Mouse (Mus musculus) G1E (cell line): Measurements from ENCODE around the gene Fibcd1. TPM values are rescaled to one million over a fixed set of nuclear protein-coding genes. Genes with fewer than 3 reads are reported as not detected.

ENCODE experiments used
- ATAC-seq: 2 replicates; pipeline ENCODE4 v1.8.0; 2016; ENCODE audit warnings: mild to moderate bottlenecking; ENCODE audit not compliant: insufficient number of reproducible peaks, poor library complexity, low FRiP score, severe bottlenecking; ENCODE audit errors: extremely low read depth
- DNase-seq: peaks from one replicate; pipeline ENCODE4 v3.0.0; 2012; ENCODE audit warnings: low spot score
- H3K27me3 ChIP-seq: 2 replicates; pipeline ENCODE4 v1.6.1; 2012; ENCODE audit warnings: mild to moderate bottlenecking, low read length, inconsistent platforms; ENCODE audit not compliant: insufficient read depth
- H3K36me3 ChIP-seq: replicated peaks from 2 replicates; pipeline ENCODE3; 2012; ENCODE audit warnings: mild to moderate bottlenecking, inconsistent platforms
- H3K4me1 ChIP-seq: 2 replicates; pipeline ENCODE4 v1.6.1; 2012; ENCODE audit warnings: low read depth, low read length, inconsistent platforms, mixed read lengths; ENCODE audit not compliant: insufficient read depth
- H3K4me3 ChIP-seq: 2 replicates; pipeline ENCODE4 v1.5.1; 2012; ENCODE audit warnings: low read depth, mild to moderate bottlenecking, inconsistent platforms, low read length, moderate library complexity, mixed read lengths
- H3K9me3 ChIP-seq: replicated peaks from 2 replicates; pipeline ENCODE4 v1.6.1; 2012; ENCODE audit warnings: inconsistent platforms
- CTCF ChIP-seq: IDR thresholded peaks from 2 replicates; pipeline ENCODE4 v1.5.1; 2012; ENCODE audit warnings: low read depth, low read length, inconsistent platforms, mixed read lengths
- GATA1 ChIP-seq: IDR thresholded peaks from 2 replicates; pipeline ENCODE4 v1.6.1; 2012; ENCODE audit warnings: borderline replicate concordance, low read length, inconsistent platforms, mixed read lengths
- GATA2 ChIP-seq: IDR thresholded peaks from 2 replicates; pipeline ENCODE4 v1.6.1; 2012; ENCODE audit warnings: low read depth, low read length, inconsistent platforms, borderline replicate concordance
- POLR2AphosphoS5 ChIP-seq: IDR thresholded peaks from 2 replicates; pipeline ENCODE4 v1.6.1; 2012; ENCODE audit warnings: low read depth, low read length, inconsistent platforms; ENCODE audit not compliant: insufficient replicate concordance
- TAL1 ChIP-seq: conservative IDR thresholded peaks from 2 replicates; pipeline ENCODE4 v1.6.1; 2012; ENCODE audit warnings: low read depth, low read length, inconsistent platforms, mixed read lengths
- polyA plus RNA-seq: library from polyadenylated mRNA; stranded (reverse); fragments of >175 nt; gene quantifications from 2 replicates; pipeline ENCODE4 v1.2.3, GENCODE M21; 2012
- total RNA-seq, 2 experiments: library from RNA; stranded (forward) in 1 of 2; stranded (reverse) in 1 of 2; fragments of 200-1000 nt in 1 of 2; fragments of >200 nt in 1 of 2; fragmentation: Nextera tagmentation in 1 of 2; gene quantifications; 2 replicates each; pipeline ENCODE4 v1.2.3; 2014 to 2017

Fibcd1 gene
- total and polyA plus RNA-seq, 3 experiments: 0.11 TPM; not detected in 2

GRCm38 (mm10) chr2:31884806-31885205, 39.0 kb upstream of the Fibcd1 start:
- ATAC-seq (no peak), DNase-seq (no peak)
- peaks cover 2% of the 10 kb centered on the region; the same call in 1 of the 2 replicates for H3K4me1 ChIP-seq
- TF ChIP-seq TAL1: no peak
- TF ChIP-seq GATA1: no peak
- no peak for TF ChIP-seq GATA2
- TF ChIP-seq CTCF: no peak
- TF ChIP-seq POLR2AphosphoS5: no peak
- H3K9me3 ChIP-seq: no peaks in the 10 kb centered on the region
- no peaks in the 10 kb centered on the region for H3K36me3 ChIP-seq
- no peak overlapping the region for H3K4me3 ChIP-seq
- peaks cover 70% of the 10 kb centered on the region for H3K27me3 ChIP-seq

- Histone ChIP-seq H3K27me3 (peaks cover 74% of the 10 kb centered on the region), H3K4me1 (peaks cover 2% of the 10 kb centered on the region; the same call in 1 of the 2 replicates), H3K36me3 (no peaks in the 10 kb centered on the region), H3K9me3 (no peaks in the 10 kb centered on the region), H3K4me3 (no peak overlapping the region)
- TF ChIP-seq GATA1 (no peak), GATA2 (no peak), TAL1 (no peak), POLR2AphosphoS5 (no peak), CTCF (no peak)
- DNase-seq (no peak), ATAC-seq (no peak)
Measured at GRCm38 (mm10) chr2:31883061-31883460, 37.3 kb upstream of the Fibcd1 start.

- Histone ChIP-seq H3K9me3 (no peaks in the 10 kb centered on the region), H3K4me1 (no peaks in the 10 kb centered on the region), H3K36me3 (no peaks in the 10 kb centered on the region), H3K27me3 (peaks cover 66% of the 10 kb centered on the region), H3K4me3 (no peak overlapping the region)
- no peak for DNase-seq
- TF ChIP-seq CTCF (no peak), GATA1 (no peak), TAL1 (no peak), GATA2 (no peak), POLR2AphosphoS5 (no peak)
- no peak for ATAC-seq
Measured at GRCm38 (mm10) chr2:31880868-31881267, 35.1 kb upstream of the Fibcd1 start.

DNA sequence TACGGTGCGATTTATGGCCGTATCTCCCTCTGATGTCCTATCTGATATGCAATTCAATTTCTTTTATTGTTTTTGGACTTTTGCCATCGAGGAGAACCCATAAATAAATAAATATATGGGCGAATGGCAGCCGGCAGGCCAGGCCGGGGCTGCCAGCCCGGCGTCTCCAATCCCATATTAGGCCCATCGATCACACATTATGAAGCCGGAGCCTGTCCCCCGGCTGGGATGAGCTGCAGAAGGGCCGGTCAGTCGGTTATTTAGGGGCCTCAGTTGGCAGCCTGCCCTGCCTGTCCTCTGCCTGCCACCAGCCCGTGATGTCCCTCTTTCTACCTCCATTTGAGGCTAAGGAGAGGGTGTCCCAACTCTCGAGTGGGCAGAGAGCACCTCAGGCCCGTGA, 32.8 kb upstream of the Fibcd1 start:
- Histone ChIP-seq H3K4me1 (no peaks in the 10 kb centered on the region), H3K4me3 (no peak overlapping the region), H3K9me3 (no peaks in the 10 kb centered on the region), H3K27me3 (peaks cover 49% of the 10 kb centered on the region), H3K36me3 (no peaks in the 10 kb centered on the region)
- DNase-seq (no peak), ATAC-seq (no peak)
- TF ChIP-seq GATA1 (no peak), POLR2AphosphoS5 (no peak), GATA2 (no peak), CTCF (no peak), TAL1 (no peak)

DNA sequence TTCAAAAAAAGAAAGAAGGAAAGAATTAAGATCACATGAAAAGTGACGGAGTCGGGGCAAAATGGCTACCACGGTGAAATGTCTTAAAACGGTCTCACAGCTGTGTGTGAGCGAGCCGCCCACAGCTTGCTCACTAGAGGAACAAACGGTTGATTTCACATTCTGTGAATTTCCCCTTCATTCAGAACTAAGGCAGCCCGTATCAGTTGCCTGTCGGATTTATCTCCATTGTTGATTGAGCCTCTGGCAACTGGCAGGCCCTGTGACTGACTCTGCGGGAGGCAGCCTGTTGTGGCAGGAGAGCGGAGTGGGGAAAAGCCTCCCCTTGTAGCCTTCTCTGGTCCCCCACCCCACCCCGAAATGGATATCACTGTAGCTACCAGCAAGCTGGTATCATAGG, 30.6 kb upstream of the Fibcd1 start:
- Histone ChIP-seq H3K4me1 (no peaks in the 10 kb centered on the region), H3K9me3 (no peaks in the 10 kb centered on the region), H3K36me3 (no peaks in the 10 kb centered on the region), H3K27me3 (peaks cover 32% of the 10 kb centered on the region), H3K4me3 (no peak overlapping the region)
- TF ChIP-seq CTCF (no peak), POLR2AphosphoS5 (no peak), GATA2 (no peak), GATA1 (no peak), TAL1 (no peak)
- ATAC-seq (no peak), DNase-seq (no peak)

DNA sequence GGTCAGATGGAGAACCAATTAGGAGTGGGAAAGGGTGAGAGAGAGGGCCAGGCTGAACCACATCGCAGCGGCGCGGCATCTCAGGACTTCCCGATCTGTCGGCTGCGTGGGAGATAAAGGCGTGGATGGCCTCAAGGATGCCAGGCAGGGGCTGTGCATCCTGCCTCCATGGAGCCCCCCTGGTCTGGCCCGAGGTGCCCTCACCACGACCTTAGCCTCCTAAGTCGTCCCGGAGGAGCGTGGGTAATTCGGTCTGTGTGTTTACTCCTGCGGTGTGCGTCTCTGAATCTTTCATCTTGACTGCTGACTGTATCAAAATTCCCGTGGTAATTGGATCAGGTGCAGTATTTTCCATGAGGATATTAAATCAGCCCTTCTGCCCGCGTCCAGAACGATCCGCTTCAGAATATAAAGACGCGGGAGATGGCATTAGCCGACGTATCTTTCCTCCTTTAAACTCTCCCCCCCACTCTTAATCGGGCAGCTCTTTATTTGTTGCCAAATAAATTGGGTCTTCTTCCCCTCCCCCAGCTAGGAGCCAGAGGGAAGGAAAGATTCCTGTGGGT, 28.6 kb upstream of the Fibcd1 start:
- no peaks in the 10 kb centered on the region for H3K4me1 ChIP-seq
- TF ChIP-seq GATA1 (no peak), CTCF (no peak), POLR2AphosphoS5 (no peak), GATA2 (no peak), TAL1 (no peak)
- no peaks in the 10 kb centered on the region for H3K9me3 ChIP-seq
- DNase-seq (no peak), ATAC-seq (no peak)
- peaks cover 17% of the 10 kb centered on the region for H3K27me3 ChIP-seq
- H3K36me3 ChIP-seq: no peaks in the 10 kb centered on the region
- H3K4me3 ChIP-seq: no peak overlapping the region

DNA sequence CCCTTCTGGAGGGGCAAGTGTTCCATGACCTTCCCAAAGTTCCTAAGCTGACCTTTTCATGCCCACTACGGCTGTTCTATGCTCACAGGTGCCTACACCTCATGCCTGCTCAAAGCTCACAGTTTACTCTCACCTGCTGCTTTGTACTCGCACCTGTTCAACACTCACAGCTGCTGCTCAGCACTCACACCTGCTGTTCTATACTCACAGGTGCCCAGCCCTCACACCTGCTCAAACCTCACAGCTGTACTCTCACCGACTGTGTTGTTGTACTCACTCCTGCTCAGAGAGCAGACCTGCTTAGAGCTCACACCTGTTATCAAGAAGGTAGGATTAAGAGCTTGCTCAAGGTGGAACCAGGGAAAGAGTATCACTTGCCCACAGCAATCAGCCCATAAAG, 24.9 kb upstream of the Fibcd1 start:
- no peaks in the 10 kb centered on the region for H3K9me3 ChIP-seq
- H3K27me3 ChIP-seq: peaks cover 17% of the 10 kb centered on the region

More for the DNA sequence above, 24.9 kb upstream of the Fibcd1 start:
- TF ChIP-seq GATA2 (no peak), GATA1 (no peak), CTCF (no peak), POLR2AphosphoS5 (no peak), TAL1 (no peak)
- DNase-seq (no peak), ATAC-seq (no peak)
- H3K4me3 ChIP-seq: no peak overlapping the region
- H3K4me1 ChIP-seq: no peaks in the 10 kb centered on the region
- H3K36me3 ChIP-seq: no peaks in the 10 kb centered on the region
